Mouse (Mus musculus) hindbrain, embryonic 14.5 days (tissue): ENCODE measurements around the gene Mast1. TPM values are rescaled to one million over a fixed set of nuclear protein-coding genes. Genes with fewer than 3 reads are reported as not detected.

Experiments
- ATAC-seq: fragments of 200-750 bp; cut with Nextera tagmentation; 2 replicates; pipeline ENCODE4 v1.8.0; 2017; ENCODE audit warnings: moderate number of reproducible peaks, mild to moderate bottlenecking, moderate TSS enrichment, moderate library complexity; ENCODE audit not compliant: low FRiP score
- DNase-seq: peaks from one replicate; pipeline ENCODE4 v3.0.0-alpha.2; 2015; ENCODE audit warnings: low spot score
- H3K27ac ChIP-seq: fragments of 300-500 bp; sonication (generic); 2 replicates; pipeline ENCODE4 v1.5.1; 2014; ENCODE audit warnings: mild to moderate bottlenecking, moderate library complexity
- H3K27me3 ChIP-seq: fragments of 300-500 bp; sonication (generic); 2 replicates; pipeline ENCODE4 v1.6.1; 2014; ENCODE audit warnings: mild to moderate bottlenecking, low read length, mixed read lengths; ENCODE audit not compliant: control insufficient read depth, insufficient read depth
- H3K36me3 ChIP-seq: fragments of 300-500 bp; sonication (generic); replicated peaks from 2 replicates; pipeline ENCODE4 v1.6.1; 2014; ENCODE audit not compliant: control insufficient read depth, insufficient read depth
- H3K4me1 ChIP-seq: fragments of 300-500 bp; sonication (generic); replicated peaks from 2 replicates; pipeline ENCODE4 v1.6.1; 2014; ENCODE audit warnings: antibody characterized with exemption, low read length, mixed read lengths; ENCODE audit not compliant: control insufficient read depth, insufficient read depth
- H3K4me2 ChIP-seq: fragments of 300-500 bp; sonication (generic); replicated peaks from 2 replicates; pipeline ENCODE4 v1.6.1; 2014; ENCODE audit warnings: mild to moderate bottlenecking, moderate library complexity
- H3K4me3 ChIP-seq: fragments of 300-500 bp; sonication (generic); replicated peaks from 2 replicates; pipeline ENCODE4 v1.5.1; 2014; ENCODE audit warnings: mild to moderate bottlenecking, low read length
- H3K9ac ChIP-seq: fragments of 300-500 bp; sonication (generic); 2 replicates; pipeline ENCODE4 v1.6.1; 2014
- H3K9me3 ChIP-seq: fragments of 300-500 bp; sonication (generic); 2 replicates; pipeline ENCODE4 v1.6.1; 2016; ENCODE audit warnings: low read length; ENCODE audit not compliant: control insufficient read depth
- WGBS: fragments of 180-500 bp; shearing (Covaris S2); extraction: QIAGEN DNeasy Blood & Tissue Kit; methylation state at CpG from one replicate; pipeline ENCODE4 v1.1.7; 2014; 5-methylcytosine and 5-hydroxymethylcytosine counted together
- polyA plus RNA-seq: library from polyadenylated mRNA; unstranded; fragments of >200 nt; fragmentation: Nextera tagmentation; extraction: Ambion mirVana; gene quantifications from 2 replicates; pipeline ENCODE4 v1.2.1, GENCODE M21; 2014

Mast1 gene
- polyA plus RNA-seq, 1 experiment from 2014 or later = 69.7 TPM

DNA sequence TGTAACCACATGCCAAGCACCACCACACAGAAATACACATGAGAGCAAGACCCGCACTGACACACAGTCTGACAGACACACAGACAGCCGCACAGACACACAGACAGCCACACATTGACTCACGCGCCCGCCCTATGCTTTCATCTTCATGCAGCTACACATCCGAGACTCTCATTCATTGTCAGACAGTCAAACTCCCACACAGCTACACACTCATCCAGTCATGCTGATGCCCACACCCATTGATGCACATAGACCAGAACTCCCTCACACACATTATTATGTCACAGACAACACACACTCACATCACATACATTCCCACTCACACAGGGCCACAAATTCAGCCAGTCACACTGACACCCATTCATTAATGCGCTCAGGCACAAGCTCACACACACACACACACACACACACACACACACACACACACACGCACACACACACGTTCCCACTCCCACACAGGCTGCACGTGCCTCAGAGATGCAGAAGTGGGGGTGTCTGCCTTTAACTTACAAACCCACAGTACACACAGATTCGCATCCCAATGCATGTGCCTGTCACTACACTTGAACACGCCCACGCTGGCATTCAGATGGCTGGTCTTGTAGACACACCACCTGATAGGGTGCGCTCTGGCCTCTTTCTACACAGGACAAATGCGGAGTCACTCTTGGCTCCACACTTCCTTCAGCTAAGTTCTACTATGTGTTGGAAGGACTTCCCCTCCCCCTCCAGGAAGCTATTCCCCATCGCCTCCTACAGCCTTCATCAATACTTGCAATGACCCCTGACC is 3.2 kb downstream of the Mast1 start:
- Histone ChIP-seq H3K27ac (no peak overlapping the region), H3K36me3 (peaks cover 39% of the 10 kb centered on the region), H3K9me3 (no peaks in the 10 kb centered on the region), H3K9ac (no peak overlapping the region), H3K4me2 (peak overlapping the region; percentile 90), H3K27me3 (peaks cover 13% of the 10 kb centered on the region), H3K4me1 (peaks cover 33% of the 10 kb centered on the region), H3K4me3 (peak overlapping the region; percentile 81)
- 79% methylated on average over 16 of the region's 16 CpGs for WGBS
- DNase-seq (no peak), ATAC-seq (no peak)

DNA sequence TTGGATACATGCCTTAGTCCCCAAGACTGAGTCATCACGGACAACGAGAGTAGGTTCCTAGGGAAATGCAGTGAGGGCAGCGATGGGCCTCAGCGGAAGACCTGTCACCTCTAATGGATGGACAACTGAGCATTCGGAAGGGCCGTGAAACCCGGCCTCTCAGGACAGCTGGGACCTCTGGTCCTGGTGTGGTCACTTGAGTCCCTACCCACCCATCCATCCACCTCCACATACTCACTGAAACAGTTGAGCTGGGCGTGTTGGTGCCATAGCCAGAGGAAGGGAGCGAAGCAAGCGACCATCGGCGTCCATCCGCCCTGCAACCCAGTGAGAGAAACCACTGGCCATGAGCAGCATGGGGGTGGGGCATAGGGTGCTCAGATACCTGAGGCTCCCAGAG is 6.6 kb downstream of the Mast1 start:
- WGBS = 91% methylated on average over 13 of the region's 13 CpGs
- Histone ChIP-seq H3K27ac (no peak overlapping the region), H3K4me3 (no peak overlapping the region), H3K4me2 (no peak overlapping the region), H3K36me3 (peaks cover 66% of the 10 kb centered on the region), H3K4me1 (peaks cover 24% of the 10 kb centered on the region), H3K27me3 (no peaks in the 10 kb centered on the region), H3K9ac (no peak overlapping the region), H3K9me3 (no peaks in the 10 kb centered on the region)
- ATAC-seq (no peak), DNase-seq (no peak)

DNA sequence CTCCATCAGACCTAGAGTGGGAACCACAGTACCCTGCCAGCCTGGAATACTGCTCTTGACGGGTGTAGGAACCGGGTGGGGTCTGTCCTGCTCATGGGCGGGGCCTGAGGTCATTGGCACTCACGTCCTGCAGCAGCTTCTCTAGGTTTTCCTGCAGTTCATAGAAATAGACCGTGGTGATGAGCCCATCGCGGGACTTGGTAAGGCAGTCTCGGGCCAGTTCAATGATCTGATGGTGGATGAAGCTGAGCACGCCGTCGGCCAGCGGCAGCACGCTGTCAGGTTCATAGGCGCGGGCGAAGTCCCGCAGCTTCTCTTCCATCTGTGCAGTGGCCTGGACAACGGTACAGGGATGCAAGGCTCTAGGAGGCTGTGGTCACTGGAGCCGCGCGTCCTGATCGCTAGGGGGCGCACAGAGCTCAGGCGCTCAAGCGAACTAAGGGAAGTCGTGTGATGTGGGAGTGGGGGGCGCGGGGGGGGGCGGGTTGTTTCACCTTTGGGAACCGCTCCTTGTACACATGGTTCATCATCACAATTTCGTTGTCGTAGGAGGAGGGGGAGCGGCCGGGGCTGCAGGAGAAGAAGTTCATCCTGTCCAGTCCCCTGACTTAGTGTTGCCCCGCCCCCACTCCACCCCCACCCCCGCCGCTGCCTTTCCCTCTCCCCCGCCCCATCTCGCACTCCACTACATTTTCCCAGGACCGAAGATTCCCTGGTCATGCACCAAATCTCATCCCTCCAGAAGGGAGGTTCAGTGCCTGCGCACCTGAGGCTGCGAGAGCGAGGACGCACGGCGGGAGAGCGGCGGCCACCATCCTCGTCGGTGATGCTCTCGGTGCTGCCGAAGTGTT is 8.5 kb downstream of the Mast1 start:
- peak overlapping the region; percentile 31; the same call in 1 of the 2 replicates for H3K9ac ChIP-seq
- DNase-seq (peak; percentile 79), ATAC-seq (peak; percentile 74)

DNA sequence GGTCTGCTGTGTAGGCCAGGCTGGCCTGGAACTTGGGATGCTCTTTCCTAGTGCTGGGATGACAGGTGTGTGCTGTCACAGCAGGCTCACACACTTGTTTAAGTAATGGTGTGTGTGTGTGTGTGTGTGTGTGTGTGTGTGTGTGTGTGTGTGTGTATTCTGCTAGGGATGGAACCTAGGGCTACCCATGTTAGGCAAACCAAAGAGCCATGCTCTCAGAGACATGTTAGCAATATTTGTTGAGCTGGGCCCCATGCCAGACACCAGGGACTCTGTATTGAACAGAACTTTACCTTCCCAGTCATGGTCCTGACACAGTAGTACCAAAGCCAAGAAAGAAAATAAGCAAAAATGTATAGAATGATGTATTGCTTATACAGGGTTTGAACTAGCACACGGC is 9.6 kb downstream of the Mast1 start:
- ATAC-seq = no peak
- no peak for DNase-seq
- Histone ChIP-seq H3K4me3 (no peak overlapping the region), H3K27me3 (no peaks in the 10 kb centered on the region), H3K27ac (no peak overlapping the region), H3K4me1 (peaks cover 3% of the 10 kb centered on the region), H3K4me2 (no peak overlapping the region), H3K36me3 (peaks cover 90% of the 10 kb centered on the region), H3K9me3 (no peaks in the 10 kb centered on the region), H3K9ac (no peak overlapping the region)
- WGBS = 96% methylated on average over 1 of the region's 1 CpGs

More for the DNA sequence above, 8.5 kb downstream of the Mast1 start:
- Histone ChIP-seq H3K36me3 (peaks cover 85% of the 10 kb centered on the region), H3K27ac (no peak overlapping the region), H3K9me3 (no peaks in the 10 kb centered on the region), H3K4me3 (peak overlapping the region; percentile 17), H3K4me1 (peaks cover 5% of the 10 kb centered on the region), H3K27me3 (no peaks in the 10 kb centered on the region), H3K4me2 (peak overlapping the region; percentile 46)
- WGBS = 4% methylated on average over 47 of the region's 52 CpGs

DNA sequence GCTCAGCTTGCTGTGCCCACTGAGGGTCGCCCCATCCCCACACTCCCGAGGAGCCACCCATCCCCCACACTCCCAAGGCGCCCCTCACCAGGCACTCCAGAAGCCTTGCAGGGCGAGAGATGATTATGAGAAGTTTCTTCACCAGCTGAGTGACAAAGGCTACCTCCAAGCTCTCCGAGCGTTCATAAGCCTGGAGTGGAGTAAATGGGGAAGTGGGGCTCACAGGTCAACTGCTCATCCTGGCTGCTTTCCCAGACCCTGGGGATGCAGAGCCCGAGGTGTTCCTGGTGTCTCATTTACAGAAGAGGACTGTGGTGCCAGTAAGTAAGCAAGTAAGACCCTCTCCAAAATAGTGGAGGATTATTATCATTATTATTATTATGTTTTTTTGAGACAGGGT is 11.6 kb downstream of the Mast1 start:
- Histone ChIP-seq H3K27ac (no peak overlapping the region), H3K4me1 (peaks cover 3% of the 10 kb centered on the region), H3K4me3 (no peak overlapping the region), H3K4me2 (no peak overlapping the region), H3K9me3 (no peaks in the 10 kb centered on the region), H3K27me3 (no peaks in the 10 kb centered on the region), H3K36me3 (peaks cover 91% of the 10 kb centered on the region), H3K9ac (no peak overlapping the region)
- 66% methylated on average over 7 of the region's 7 CpGs for WGBS
- ATAC-seq (no peak), DNase-seq (no peak)

DNA sequence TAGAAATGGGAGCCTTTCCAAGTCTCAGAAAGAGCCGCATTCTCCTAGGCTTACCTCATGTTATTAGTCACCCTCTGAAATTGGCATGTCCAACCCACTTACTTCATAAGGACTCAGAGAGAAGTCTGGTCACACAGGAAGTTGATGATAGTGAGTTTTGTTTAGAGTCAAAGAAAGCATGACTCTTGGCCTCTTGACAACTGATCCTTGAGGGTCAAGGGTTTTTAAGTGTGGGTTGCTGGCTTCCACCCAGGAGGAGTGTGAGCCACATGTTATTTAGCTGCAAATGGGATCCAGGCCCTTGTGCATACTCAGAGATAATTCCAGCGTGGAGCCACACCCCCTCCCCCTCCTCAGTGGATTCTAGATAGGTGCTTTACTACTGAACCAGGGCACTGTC is 15.6 kb downstream of the Mast1 start:
- Histone ChIP-seq H3K4me3 (no peak overlapping the region), H3K4me2 (no peak overlapping the region), H3K27ac (no peak overlapping the region), H3K27me3 (peaks cover under 1% of the 10 kb centered on the region; the same call in 1 of the 2 replicates), H3K36me3 (peaks cover 97% of the 10 kb centered on the region), H3K4me1 (no peaks in the 10 kb centered on the region), H3K9ac (no peak overlapping the region), H3K9me3 (no peaks in the 10 kb centered on the region)
- DNase-seq (no peak), ATAC-seq (no peak)
- WGBS = 94% methylated on average over 2 of the region's 2 CpGs

DNA sequence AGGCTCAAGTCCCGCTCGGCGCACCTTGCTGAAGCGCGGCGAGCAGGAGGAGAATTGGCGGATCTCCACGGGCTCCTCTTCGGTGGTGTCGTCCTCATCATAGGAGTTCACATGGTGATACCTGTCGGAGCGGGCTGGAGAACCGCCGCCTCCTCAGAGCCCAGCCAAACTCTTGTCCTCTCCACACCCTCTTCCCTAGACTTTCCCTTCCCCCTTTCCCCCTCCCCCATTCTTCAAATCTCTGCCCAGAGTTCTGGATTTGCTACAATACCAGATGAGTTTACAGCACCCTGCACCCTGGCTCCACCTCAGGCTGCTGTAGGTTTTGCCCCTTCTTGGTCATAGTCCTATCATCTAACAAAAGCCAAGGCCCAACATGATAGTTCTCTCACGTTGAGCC is 18.5 kb downstream of the Mast1 start:
- DNase-seq = no peak

DNA sequence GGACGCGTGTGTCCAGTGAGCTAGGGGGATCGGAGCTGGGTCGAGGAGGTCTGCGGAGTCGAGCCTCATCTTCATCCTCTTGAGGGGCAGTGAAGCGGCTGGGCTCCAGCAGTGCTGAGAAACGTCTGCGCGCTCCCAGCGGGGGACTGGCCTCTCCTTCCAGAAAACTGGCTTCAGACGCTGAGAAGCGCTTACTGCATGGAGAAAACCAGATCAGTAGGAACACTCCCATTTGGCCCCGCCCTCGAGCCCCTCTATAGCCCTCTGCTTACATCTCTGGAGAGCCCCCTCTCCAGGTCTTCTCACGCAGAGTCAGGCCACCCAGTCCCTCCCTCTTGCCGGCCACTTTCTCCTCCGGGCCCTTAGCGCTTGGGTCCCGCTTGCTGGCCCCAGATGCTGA is 19.4 kb downstream of the Mast1 start:
- WGBS = 27% methylated on average over 20 of the region's 20 CpGs
- Histone ChIP-seq H3K36me3 (peaks cover 99% of the 10 kb centered on the region), H3K9me3 (no peaks in the 10 kb centered on the region), H3K4me1 (0 out of 2 replicates have a peak, but pooled peaks cover 4% of the 10 kb centered on the region), H3K9ac (no peak overlapping the region), H3K4me2 (no peak overlapping the region), H3K27me3 (peaks cover 29% of the 10 kb centered on the region), H3K27ac (no peak overlapping the region), H3K4me3 (no peak overlapping the region)
- no peak for ATAC-seq
- DNase-seq = no peak

More for the DNA sequence above, 18.5 kb downstream of the Mast1 start:
- H3K4me3 ChIP-seq = no peak overlapping the region
- no peaks in the 10 kb centered on the region for H3K9me3 ChIP-seq
- no peak overlapping the region for H3K27ac ChIP-seq
- WGBS = 89% methylated on average over 15 of the region's 15 CpGs
- no peak overlapping the region for H3K9ac ChIP-seq
- ATAC-seq = no peak
- H3K4me2 ChIP-seq = no peak overlapping the region
- H3K4me1 ChIP-seq = no peaks in the 10 kb centered on the region
- H3K27me3 ChIP-seq = peaks cover 29% of the 10 kb centered on the region
- peaks cover 97% of the 10 kb centered on the region for H3K36me3 ChIP-seq

DNA sequence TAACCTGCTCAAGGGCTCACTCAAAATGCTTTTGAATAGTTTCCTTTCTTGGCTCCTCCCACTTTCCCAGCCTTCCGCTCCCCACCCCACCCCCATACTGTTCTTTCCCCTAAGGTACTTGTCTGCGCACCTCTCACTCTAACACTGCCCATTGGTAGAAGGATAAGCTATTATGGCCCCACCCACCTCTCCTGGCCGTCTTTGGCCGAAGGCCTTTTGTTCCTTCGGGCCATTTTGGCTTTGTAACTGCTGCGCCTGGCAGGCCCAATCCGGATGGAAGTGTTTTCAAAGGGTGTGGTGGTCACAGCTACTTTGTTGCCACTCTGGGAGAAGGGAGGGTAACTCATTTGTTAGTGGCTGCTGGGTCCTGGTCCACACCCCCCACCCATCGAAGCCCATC is 21.9 kb downstream of the Mast1 start:
- 0 out of 2 replicates have a peak, but pooled peaks cover 4% of the 10 kb centered on the region for H3K4me1 ChIP-seq
- peaks cover 38% of the 10 kb centered on the region for H3K27me3 ChIP-seq
- DNase-seq = no peak
- no peak overlapping the region for H3K27ac ChIP-seq
- 93% methylated on average over 8 of the region's 8 CpGs for WGBS
- H3K9ac ChIP-seq = no peak overlapping the region
- no peak overlapping the region for H3K4me2 ChIP-seq
- no peak for ATAC-seq
- no peaks in the 10 kb centered on the region for H3K9me3 ChIP-seq
- peaks cover 99% of the 10 kb centered on the region for H3K36me3 ChIP-seq
- no peak overlapping the region for H3K4me3 ChIP-seq
